Comparison of ENCODE assay signal across 13 mouse cellular contexts in the genomic region with DNA sequence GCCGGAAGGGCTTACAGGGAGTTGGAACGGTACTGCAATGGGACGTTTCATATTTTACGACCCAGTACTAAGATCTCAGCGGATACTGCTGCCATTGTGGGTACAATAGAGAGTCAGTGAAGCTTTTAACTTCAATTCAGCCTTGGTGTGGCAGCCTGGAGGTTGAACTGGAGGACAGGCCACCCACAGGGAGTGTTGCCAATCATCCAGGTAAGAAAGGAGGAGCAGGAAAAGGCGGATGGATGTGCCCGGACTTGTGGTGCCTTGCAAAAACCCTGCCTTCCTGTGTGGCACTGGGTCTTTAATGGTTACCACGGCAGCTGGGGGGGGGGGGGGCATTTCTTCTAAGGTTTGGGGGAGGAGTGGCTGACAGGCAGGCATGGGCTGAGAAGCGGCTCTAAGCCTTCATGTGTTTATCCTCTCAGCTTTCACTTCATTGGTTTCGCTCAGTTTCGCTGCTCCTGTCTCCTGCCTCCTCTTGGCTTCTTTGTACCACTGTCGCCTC. TPM values are rescaled to one million over a fixed set of nuclear protein-coding genes. Genes with fewer than 3 reads are reported as not detected.
DNase-seq lines count a peak whose midpoint lies in the region; ATAC-seq and TF ChIP-seq lines count a peak whose summit lies in the region.
"Had no signal": no experiment of that assay in that cellular context is flagged by ENCODE, and none has a peak within 500 bp of the region (broad histone marks: within the 10 kb centered on the region; RNA-seq: fewer than 3 reads in every experiment).

No protein-coding gene starts in this region.

- H3K4me2 ChIP-seq in forebrain, embryonic 12.5 days = peak overlapping the region; percentile 22
- H3K4me2 ChIP-seq in forebrain, embryonic 15.5 days (replicated peaks) = no peak overlapping the region
- no peak overlapping the region for H3K4me2 ChIP-seq in forebrain, embryonic 14.5 days (ENCODE audit: low read length)
- peak overlapping the region; percentile 22 for H3K4me2 ChIP-seq in midbrain, embryonic 15.5 days
- H3K4me2 ChIP-seq: liver, embryonic 15.5 days had no signal

- H3K9ac ChIP-seq in forebrain, embryonic 12.5 days = no peak overlapping the region
- H3K9ac ChIP-seq in forebrain, embryonic 15.5 days (replicated peaks) = no peak overlapping the region
- H3K9ac ChIP-seq in forebrain, embryonic 14.5 days (ENCODE audit: low read length) = no peak overlapping the region
- no peak overlapping the region for H3K9ac ChIP-seq in midbrain, embryonic 15.5 days
- no peak overlapping the region for H3K9ac ChIP-seq in heart, adult 2 months (ENCODE audit: low read depth, low read length)
- H3K9ac ChIP-seq: liver, embryonic 15.5 days had no signal

- no peak overlapping the region for H3K27ac ChIP-seq in forebrain, embryonic 12.5 days
- no peak overlapping the region for H3K27ac ChIP-seq in forebrain, embryonic 15.5 days (replicated peaks)
- H3K27ac ChIP-seq in forebrain, embryonic 14.5 days (ENCODE audit: low read depth, low read length) = no peak overlapping the region
- no peak overlapping the region for H3K27ac ChIP-seq in midbrain, embryonic 15.5 days
- no peak overlapping the region for H3K27ac ChIP-seq in heart, adult 2 months
- H3K27ac ChIP-seq: liver, embryonic 15.5 days had no signal

- intact Hi-C loops in heart, adult 2 months (cut with DNase I) = no loop called here

- DNase-seq in R1 (ENCODE audit: low read depth, low spot score) = peak; percentile 52
- no peak for DNase-seq in forebrain, embryonic 14.5 days (ENCODE audit: low spot score)
- no peak for DNase-seq in B cell, adult 2 months
- DNase-seq in heart, adult 2 months = no peak
- no peak for DNase-seq in cerebellum, adult 9-10 months
- DNase-seq: gastrocnemius, postnatal 36 days; heart, postnatal 4 days; right cerebral cortex, adult 18-20 months had no signal

- TF ChIP-seq POLR2A in heart, adult 2 months (IDR thresholded peaks at IDR 0.05; ENCODE audit: insufficient read depth, low read depth, low read length) = no peak

- no peak for TF ChIP-seq EP300 in heart, adult 2 months (IDR thresholded peaks at IDR 0.05; ENCODE audit: insufficient read depth, low read depth, low read length)

- H3K79me2 ChIP-seq in heart, adult 2 months (replicated peaks; ENCODE audit: control insufficient read depth, insufficient read depth, low read length) = no peaks in the 10 kb centered on the region

- TF ChIP-seq CTCF in heart, adult 2 months (IDR thresholded peaks at IDR 0.05) = no peak

- H3K4me3 ChIP-seq in forebrain, embryonic 12.5 days (replicated peaks) = no peak overlapping the region
- no peak overlapping the region for H3K4me3 ChIP-seq in forebrain, embryonic 15.5 days
- no peak overlapping the region for H3K4me3 ChIP-seq in forebrain, embryonic 14.5 days (ENCODE audit: low read depth, low read length)
- H3K4me3 ChIP-seq in midbrain, embryonic 15.5 days = no peak overlapping the region
- H3K4me3 ChIP-seq in heart, adult 2 months = no peak overlapping the region
- H3K4me3 ChIP-seq: liver, embryonic 15.5 days had no signal

- no peaks in the 10 kb centered on the region for H3K9me3 ChIP-seq in forebrain, embryonic 12.5 days
- H3K9me3 ChIP-seq in forebrain, embryonic 15.5 days = no peaks in the 10 kb centered on the region
- no peaks in the 10 kb centered on the region for H3K9me3 ChIP-seq in forebrain, embryonic 14.5 days (replicated peaks; ENCODE audit: control insufficient read depth, low read length)
- no peaks in the 10 kb centered on the region for H3K9me3 ChIP-seq in midbrain, embryonic 15.5 days
- H3K9me3 ChIP-seq: liver, embryonic 15.5 days had no signal

- no peaks in the 10 kb centered on the region for H3K36me3 ChIP-seq in forebrain, embryonic 12.5 days (replicated peaks)
- no peaks in the 10 kb centered on the region for H3K36me3 ChIP-seq in forebrain, embryonic 15.5 days
- no peaks in the 10 kb centered on the region for H3K36me3 ChIP-seq in forebrain, embryonic 14.5 days (ENCODE audit: control insufficient read depth, insufficient read depth, low read length)
- H3K36me3 ChIP-seq in midbrain, embryonic 15.5 days (replicated peaks) = no peaks in the 10 kb centered on the region
- H3K36me3 ChIP-seq in heart, adult 2 months (ENCODE audit: control insufficient read depth, insufficient read depth, low read length) = no peaks in the 10 kb centered on the region
- H3K36me3 ChIP-seq: liver, embryonic 15.5 days had no signal

- peaks cover 44% of the 10 kb centered on the region for H3K27me3 ChIP-seq in forebrain, embryonic 12.5 days
- H3K27me3 ChIP-seq in forebrain, embryonic 15.5 days = peaks cover 30% of the 10 kb centered on the region
- peaks cover 5% of the 10 kb centered on the region for H3K27me3 ChIP-seq in forebrain, embryonic 14.5 days (replicated peaks; ENCODE audit: control insufficient read depth, insufficient read depth, low read length)
- no peaks in the 10 kb centered on the region for H3K27me3 ChIP-seq in midbrain, embryonic 15.5 days (replicated peaks)
- H3K27me3 ChIP-seq in heart, adult 2 months (ENCODE audit: control insufficient read depth, insufficient read depth, low read length) = no peaks in the 10 kb centered on the region
- H3K27me3 ChIP-seq: liver, embryonic 15.5 days had no signal

- 9% methylated on average over 12 of the region's 12 CpGs for WGBS in forebrain, embryonic 12.5 days
- 11% methylated on average over 12 of the region's 12 CpGs for WGBS in forebrain, embryonic 15.5 days
- 12% methylated on average over 12 of the region's 12 CpGs for WGBS in forebrain, embryonic 14.5 days
- 10% methylated on average over 12 of the region's 12 CpGs for WGBS in midbrain, embryonic 15.5 days
- WGBS in heart, adult 2 months = 46% methylated on average over 12 of the region's 12 CpGs

- H3K4me1 ChIP-seq in forebrain, embryonic 12.5 days = peaks cover 6% of the 10 kb centered on the region
- peaks cover 4% of the 10 kb centered on the region; the same call in 1 of the 2 replicates for H3K4me1 ChIP-seq in forebrain, embryonic 15.5 days
- no peaks in the 10 kb centered on the region; the same call in 1 of the 2 replicates for H3K4me1 ChIP-seq in forebrain, embryonic 14.5 days (ENCODE audit: control insufficient read depth, insufficient read depth, low read length)
- H3K4me1 ChIP-seq in midbrain, embryonic 15.5 days = no peaks in the 10 kb centered on the region
- no peaks in the 10 kb centered on the region for H3K4me1 ChIP-seq in heart, adult 2 months (ENCODE audit: control insufficient read depth, insufficient read depth, low read length)
- H3K4me1 ChIP-seq: liver, embryonic 15.5 days had no signal

- 0 out of 2 replicates have a peak, but pooled peaks have one; percentile 36 for ATAC-seq in forebrain, embryonic 12.5 days (ENCODE audit: low FRiP score)
- ATAC-seq in forebrain, embryonic 15.5 days (replicated peaks) = no peak
- peak; percentile 44; the same call in 1 of the 2 replicates for ATAC-seq in forebrain, embryonic 14.5 days
- ATAC-seq in midbrain, embryonic 15.5 days (replicated peaks) = no peak

RNA-seq across cellular contexts. Expression of a gene that starts 13.0 kb away (rescaled TPM):
- polyA plus RNA-seq in forebrain, embryonic 12.5 days (2016; fragmentation: Nextera tagmentation; extraction: Ambion mirVana) = not detected in 2 replicates
- polyA plus RNA-seq in forebrain, embryonic 15.5 days (2015; fragmentation: Nextera tagmentation; extraction: Ambion mirVana) = not detected in 2 replicates
- polyA plus RNA-seq in forebrain, embryonic 14.5 days (2014; fragmentation: Nextera tagmentation; extraction: Ambion mirVana) = not detected in 2 replicates
- 0.64 and 0.67 TPM in 2 replicates for polyA plus RNA-seq in midbrain, embryonic 15.5 days (2015; fragmentation: Nextera tagmentation; extraction: Ambion mirVana)
- not detected for total RNA-seq in heart, adult 2 months (2021)
- not detected in 2 replicates for polyA plus RNA-seq in heart, adult 2 months (2012; rRNA removed)
- total RNA-seq: gastrocnemius, postnatal 36 days; heart, postnatal 4 days had no signal
- polyA plus RNA-seq: liver, embryonic 15.5 days; stomach, embryonic 14.5 days had no signal

RNA-seq across cellular contexts. Expression of a gene that starts 30.8 kb away (rescaled TPM):
- 1.2 and 2.0 TPM in 2 replicates for polyA plus RNA-seq in forebrain, embryonic 12.5 days (2016; fragmentation: Nextera tagmentation; extraction: Ambion mirVana)
- polyA plus RNA-seq in forebrain, embryonic 15.5 days (2015; fragmentation: Nextera tagmentation; extraction: Ambion mirVana) = 0.39 and 0.41 TPM in 2 replicates
- polyA plus RNA-seq in forebrain, embryonic 14.5 days (2014; fragmentation: Nextera tagmentation; extraction: Ambion mirVana) = 0.41 and 0.44 TPM in 2 replicates
- 1.6 and 2.0 TPM in 2 replicates for polyA plus RNA-seq in midbrain, embryonic 15.5 days (2015; fragmentation: Nextera tagmentation; extraction: Ambion mirVana)
- total RNA-seq in heart, adult 2 months (2021) = under 1 TPM in 1 of 2 experiments, not detected in 1; 0.05 TPM
- 0.25 and 0.32 TPM in 2 replicates for polyA plus RNA-seq in heart, adult 2 months (2012; rRNA removed)

Comparison
In these comparisons a context has a peak if more than half of its experiments do, and no peak if none do; other contexts are left out.
1. ATAC-seq: peak in forebrain, embryonic 12.5 days (single experiment) and forebrain, embryonic 14.5 days (single experiment); none in forebrain, embryonic 15.5 days (single experiment) and midbrain, embryonic 15.5 days (single experiment).
2. H3K4me2 ChIP-seq: peak in forebrain, embryonic 12.5 days (single experiment) and midbrain, embryonic 15.5 days (single experiment); none in forebrain, embryonic 15.5 days (single experiment) and forebrain, embryonic 14.5 days (single experiment).